Mouse (Mus musculus) intestine, embryonic 15.5 days (tissue): ENCODE measurements around the gene Lgals12. TPM values are rescaled to one million over a fixed set of nuclear protein-coding genes. Genes with fewer than 3 reads are reported as not detected.

Experiments
- ATAC-seq: fragments of 200-750 bp; cut with Nextera tagmentation; 2 replicates; pipeline ENCODE4 v1.8.0; 2017; ENCODE audit warnings: moderate TSS enrichment, moderate library complexity
- H3K27ac ChIP-seq: fragments of 300-500 bp; sonication (generic); 2 replicates; pipeline ENCODE4 v1.5.1; 2015; ENCODE audit warnings: mild to moderate bottlenecking, inconsistent platforms
- H3K27me3 ChIP-seq: fragments of 300-500 bp; sonication (generic); replicated peaks from 2 replicates; pipeline ENCODE4 v1.6.1; 2015; ENCODE audit warnings: inconsistent platforms
- H3K36me3 ChIP-seq: fragments of 300-500 bp; sonication (generic); 2 replicates; pipeline ENCODE4 v1.6.1; 2015; ENCODE audit warnings: inconsistent platforms
- H3K4me1 ChIP-seq: fragments of 300-500 bp; sonication (generic); replicated peaks from 2 replicates; pipeline ENCODE4 v1.6.1; 2015; ENCODE audit warnings: inconsistent platforms
- H3K4me2 ChIP-seq: fragments of 300-500 bp; sonication (generic); replicated peaks from 2 replicates; pipeline ENCODE4 v1.6.1; 2015; ENCODE audit warnings: mild to moderate bottlenecking, inconsistent platforms
- H3K4me3 ChIP-seq: fragments of 300-500 bp; sonication (generic); replicated peaks from 2 replicates; pipeline ENCODE4 v1.5.1; 2015; ENCODE audit warnings: inconsistent platforms
- H3K9ac ChIP-seq: fragments of 300-500 bp; sonication (generic); 2 replicates; pipeline ENCODE4 v1.6.1; 2015; ENCODE audit warnings: inconsistent platforms
- H3K9me3 ChIP-seq: fragments of 300-500 bp; sonication (generic); 2 replicates; pipeline ENCODE4 v1.6.1; 2016; ENCODE audit warnings: inconsistent platforms
- WGBS: fragments of 180-500 bp; shearing (Covaris S2); methylation state at CpG from one replicate; pipeline ENCODE4 v1.1.7; 2015; 5-methylcytosine and 5-hydroxymethylcytosine counted together
- polyA plus RNA-seq: library from polyadenylated mRNA; unstranded; fragments of >200 nt; fragmentation: Nextera tagmentation; extraction: Ambion mirVana; gene quantifications from 2 replicates; pipeline ENCODE4 v1.2.1, GENCODE M21; 2015

Gene Lgals12
- polyA plus RNA-seq, 1 experiment from 2014 or later: 1.3 TPM

- 87% methylated on average over 1 of the region's 1 CpGs for WGBS
- no peaks in the 10 kb centered on the region for H3K9me3 ChIP-seq
- H3K27me3 ChIP-seq: no peaks in the 10 kb centered on the region
- H3K36me3 ChIP-seq: no peaks in the 10 kb centered on the region
- H3K4me3 ChIP-seq: no peak overlapping the region
- no peak overlapping the region for H3K27ac ChIP-seq
- H3K9ac ChIP-seq: no peak overlapping the region
- H3K4me1 ChIP-seq: 0 out of 2 replicates have a peak, but pooled peaks cover 3% of the 10 kb centered on the region
- no peak overlapping the region for H3K4me2 ChIP-seq
- no peak for ATAC-seq
Observed at GRCm38 (mm10) chr19:7556641-7557040, 50.4 kb downstream of the Lgals12 start.

DNA sequence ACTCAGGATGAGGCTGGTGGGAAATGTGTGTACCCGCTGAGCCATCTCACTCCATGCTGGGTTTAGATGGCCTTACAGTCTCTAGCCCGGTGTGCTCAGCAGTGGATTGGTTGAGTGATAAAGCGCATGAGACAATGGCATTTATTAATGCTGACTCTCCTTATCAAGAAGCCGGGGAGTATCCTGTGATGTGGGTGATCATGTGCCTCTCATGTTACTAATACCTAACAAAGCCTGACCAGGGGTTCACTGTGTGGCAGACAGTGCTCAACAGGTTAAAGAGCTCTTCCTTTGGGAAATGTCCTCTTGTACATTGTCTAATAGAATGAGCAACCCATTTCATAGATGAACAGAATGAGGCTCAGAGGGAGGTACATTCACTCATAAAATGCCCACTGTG, 52.1 kb downstream of the Lgals12 start:
- no peaks in the 10 kb centered on the region for H3K27me3 ChIP-seq
- no peaks in the 10 kb centered on the region for H3K36me3 ChIP-seq
- 70% methylated on average over 4 of the region's 4 CpGs for WGBS
- H3K9me3 ChIP-seq: no peaks in the 10 kb centered on the region
- H3K9ac ChIP-seq: no peak overlapping the region
- H3K27ac ChIP-seq: no peak overlapping the region
- H3K4me3 ChIP-seq: no peak overlapping the region
- H3K4me1 ChIP-seq: 0 out of 2 replicates have a peak, but pooled peaks cover 3% of the 10 kb centered on the region
- no peak overlapping the region for H3K4me2 ChIP-seq
- no peak for ATAC-seq

DNA sequence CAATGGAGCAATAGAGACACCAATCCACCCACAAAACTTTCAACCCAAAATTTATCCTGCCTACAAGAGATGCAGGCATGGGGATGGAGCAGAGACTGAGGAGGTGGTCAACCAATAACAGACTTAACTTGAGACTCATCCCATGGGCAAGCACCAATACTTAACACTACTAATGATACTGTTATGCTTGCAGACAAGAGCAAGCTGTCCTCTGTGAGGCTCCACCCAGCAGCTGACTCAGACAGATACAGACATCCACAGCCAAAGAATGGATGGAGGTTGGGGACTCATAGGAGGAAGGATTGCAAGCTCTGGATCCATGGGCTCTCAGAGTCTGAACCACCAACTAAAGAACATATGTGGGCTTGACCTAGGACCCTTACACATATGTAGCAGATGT, 53.6 kb downstream of the Lgals12 start:
- H3K4me1 ChIP-seq: 0 out of 2 replicates have a peak, but pooled peaks cover 3% of the 10 kb centered on the region
- H3K9me3 ChIP-seq: no peaks in the 10 kb centered on the region
- H3K4me3 ChIP-seq: no peak overlapping the region
- no peak overlapping the region for H3K4me2 ChIP-seq
- no peak for ATAC-seq
- H3K9ac ChIP-seq: no peak overlapping the region
- no peak overlapping the region for H3K27ac ChIP-seq
- no peaks in the 10 kb centered on the region for H3K36me3 ChIP-seq
- no peaks in the 10 kb centered on the region for H3K27me3 ChIP-seq

DNA sequence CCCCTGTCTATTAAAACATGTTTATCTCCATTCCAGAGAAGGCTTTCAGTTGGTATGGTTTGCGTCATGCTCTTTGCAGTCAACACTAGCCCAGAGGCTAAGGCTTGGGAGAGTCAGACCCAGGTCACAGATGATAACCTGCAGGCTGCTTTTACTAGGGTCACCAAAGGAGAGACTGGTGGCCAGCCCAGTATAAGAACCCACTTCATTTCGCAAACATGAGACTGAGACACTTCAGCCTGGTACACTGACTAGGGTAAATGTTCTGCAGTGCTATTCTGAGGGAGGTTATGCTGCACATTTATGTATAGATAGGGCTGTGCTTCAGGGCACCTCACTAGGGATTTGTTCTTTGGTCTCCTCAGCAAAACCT, 54.7 kb downstream of the Lgals12 start:
- ATAC-seq: no peak
- H3K9me3 ChIP-seq: no peaks in the 10 kb centered on the region
- H3K27me3 ChIP-seq: no peaks in the 10 kb centered on the region
- 0 out of 2 replicates have a peak, but pooled peaks cover 2% of the 10 kb centered on the region for H3K4me1 ChIP-seq
- H3K4me3 ChIP-seq: no peak overlapping the region
- WGBS: 72% methylated on average over 2 of the region's 2 CpGs
- no peak overlapping the region for H3K9ac ChIP-seq
- H3K27ac ChIP-seq: no peak overlapping the region
- no peaks in the 10 kb centered on the region for H3K36me3 ChIP-seq
- H3K4me2 ChIP-seq: no peak overlapping the region

GRCm38 (mm10) chr19:7551550-7552300, 55.3 kb downstream of the Lgals12 start:
- no peaks in the 10 kb centered on the region for H3K36me3 ChIP-seq
- H3K27ac ChIP-seq: no peak overlapping the region
- 39% methylated on average over 4 of the region's 4 CpGs for WGBS
- no peaks in the 10 kb centered on the region for H3K4me1 ChIP-seq
- no peak overlapping the region for H3K4me2 ChIP-seq
- H3K9ac ChIP-seq: no peak overlapping the region
- H3K9me3 ChIP-seq: no peaks in the 10 kb centered on the region
- peak; percentile 41; the same call in 1 of the 2 replicates for ATAC-seq
- H3K27me3 ChIP-seq: no peaks in the 10 kb centered on the region
- no peak overlapping the region for H3K4me3 ChIP-seq

DNA sequence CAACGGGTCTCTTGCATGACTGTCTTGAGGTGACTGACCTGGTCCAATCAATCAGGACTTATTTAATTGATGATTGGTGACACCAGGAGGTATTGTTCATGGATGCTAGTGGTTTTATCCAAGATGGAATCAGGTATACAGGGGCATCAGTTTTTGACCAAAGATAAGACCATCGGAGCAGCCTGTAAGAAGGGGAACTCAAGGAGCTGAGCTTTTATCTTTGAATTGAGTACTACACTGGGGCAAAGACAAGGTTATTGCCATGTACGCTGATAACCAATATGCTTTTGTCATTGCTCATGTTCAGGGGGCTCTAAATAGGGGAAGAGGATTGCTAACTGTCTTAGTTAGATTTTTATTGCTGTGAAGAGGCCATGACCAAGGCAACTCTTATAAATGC, 58.1 kb downstream of the Lgals12 start:
- Histone ChIP-seq H3K4me1 (no peaks in the 10 kb centered on the region), H3K27ac (no peak overlapping the region), H3K4me2 (no peak overlapping the region), H3K27me3 (no peaks in the 10 kb centered on the region), H3K9me3 (no peaks in the 10 kb centered on the region), H3K4me3 (no peak overlapping the region), H3K9ac (no peak overlapping the region), H3K36me3 (no peaks in the 10 kb centered on the region)
- 93% methylated on average over 3 of the region's 3 CpGs for WGBS
- ATAC-seq: no peak

Other genes with a start within 250 kb of the Lgals12 start
- gene Spindoc, start 224.2 kb downstream of the Lgals12 start, polyA plus RNA-seq: 20.4 and 20.5 TPM in 2 replicates
- 5.2 and 5.3 TPM in 2 replicates for gene 2700081O15Rik, start 189.6 kb downstream of the Lgals12 start, polyA plus RNA-seq
- 140 and 143 TPM in 2 replicates for gene Rtn3, start 123.9 kb downstream of the Lgals12 start, polyA plus RNA-seq
- 10.9 and 11.6 TPM in 2 replicates for gene Atl3, start 113.2 kb downstream of the Lgals12 start, polyA plus RNA-seq
- gene Pla2g16, start 49.7 kb downstream of the Lgals12 start, polyA plus RNA-seq: 7.6 and 8.4 TPM in 2 replicates
- not detected in 2 replicates for gene Hrasls5, start 5.3 kb upstream of the Lgals12 start, polyA plus RNA-seq
- gene Slc22a19, start 104.1 kb upstream of the Lgals12 start, polyA plus RNA-seq: not detected in 2 replicates
- gene Slc22a26, start 195.5 kb upstream of the Lgals12 start, polyA plus RNA-seq: not detected in 2 replicates